Mouse (Mus musculus) testis, adult 2 months (tissue): Measurements from ENCODE around the gene Pacsin1.

Experiments
- CTCF ChIP-seq: fragments of 200-500 bp; IDR thresholded peaks from 2 replicates; pipeline ENCODE4 v1.5.1; 2012; ENCODE audit warnings: low read depth, mild to moderate bottlenecking, inconsistent platforms, low read length, moderate library complexity; ENCODE audit not compliant: control insufficient read depth, insufficient read depth, insufficient replicate concordance
- POLR2A ChIP-seq: fragments of 200-500 bp; IDR thresholded peaks from 2 replicates; pipeline ENCODE4 v1.6.1; 2012; ENCODE audit warnings: low read depth, mild to moderate bottlenecking, inconsistent platforms, low read length, moderate library complexity; ENCODE audit not compliant: control insufficient read depth

DNA sequence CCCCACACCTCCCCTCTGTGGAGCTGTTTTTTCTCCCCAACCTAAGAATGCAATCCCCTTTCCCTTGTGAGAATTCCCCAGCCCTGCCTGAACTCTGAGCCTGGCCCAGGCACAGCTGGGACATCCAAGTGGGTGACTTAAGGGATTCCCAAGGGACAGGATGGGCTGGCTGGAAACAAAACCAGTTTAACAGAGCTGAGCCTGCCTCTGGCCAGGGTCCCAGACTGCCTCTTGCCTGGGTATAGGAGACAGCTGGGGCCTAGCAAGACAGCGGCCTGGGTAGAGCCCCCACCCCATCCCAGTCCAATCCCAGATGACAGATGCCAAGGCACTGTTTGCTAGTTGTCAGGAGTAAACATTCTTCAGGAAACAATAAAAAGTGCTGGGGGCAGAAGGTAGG, 57.5 kb downstream of the Pacsin1 start:
- TF ChIP-seq CTCF (no peak), POLR2A (no peak)
